Mouse (Mus musculus): Measurements from ENCODE around the gene Atf6. TPM values are rescaled to one million over a fixed set of nuclear protein-coding genes. Genes with fewer than 3 reads are reported as not detected.

Gene Atf6
- polyA plus RNA-seq (2014; fragmentation: Illumina TruSeq; extraction: RNeasy Lipid Tissue Mini Kit (QIAGEN cat#74804); ENCODE audit: insufficient read depth, low read depth, low replicate concordance) = 10.6 TPM

DNA sequence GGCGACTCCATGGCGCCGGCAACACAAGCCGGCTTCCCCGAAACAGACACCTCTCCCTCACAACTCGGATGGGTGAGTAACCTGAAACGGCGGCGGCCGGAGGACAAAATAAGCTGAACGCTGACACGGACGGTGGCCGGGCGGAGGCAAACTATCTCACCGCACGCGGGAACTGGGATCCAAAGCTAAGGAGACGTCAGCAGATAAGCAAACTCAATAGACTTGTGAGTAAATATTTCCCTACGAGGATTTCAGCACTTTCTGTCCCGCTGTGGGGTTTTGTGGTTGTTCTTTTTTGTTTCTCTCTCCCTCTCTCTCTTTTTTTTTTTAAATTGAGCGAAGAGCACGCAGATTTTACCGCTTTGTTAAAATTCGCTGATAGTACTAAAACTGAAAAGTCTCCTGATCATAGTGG is at the start of gene Atf6:
Gene Atf6, minus strand, starts transcription at position 81 of the 415 bp plus-strand sequence.

DNA sequence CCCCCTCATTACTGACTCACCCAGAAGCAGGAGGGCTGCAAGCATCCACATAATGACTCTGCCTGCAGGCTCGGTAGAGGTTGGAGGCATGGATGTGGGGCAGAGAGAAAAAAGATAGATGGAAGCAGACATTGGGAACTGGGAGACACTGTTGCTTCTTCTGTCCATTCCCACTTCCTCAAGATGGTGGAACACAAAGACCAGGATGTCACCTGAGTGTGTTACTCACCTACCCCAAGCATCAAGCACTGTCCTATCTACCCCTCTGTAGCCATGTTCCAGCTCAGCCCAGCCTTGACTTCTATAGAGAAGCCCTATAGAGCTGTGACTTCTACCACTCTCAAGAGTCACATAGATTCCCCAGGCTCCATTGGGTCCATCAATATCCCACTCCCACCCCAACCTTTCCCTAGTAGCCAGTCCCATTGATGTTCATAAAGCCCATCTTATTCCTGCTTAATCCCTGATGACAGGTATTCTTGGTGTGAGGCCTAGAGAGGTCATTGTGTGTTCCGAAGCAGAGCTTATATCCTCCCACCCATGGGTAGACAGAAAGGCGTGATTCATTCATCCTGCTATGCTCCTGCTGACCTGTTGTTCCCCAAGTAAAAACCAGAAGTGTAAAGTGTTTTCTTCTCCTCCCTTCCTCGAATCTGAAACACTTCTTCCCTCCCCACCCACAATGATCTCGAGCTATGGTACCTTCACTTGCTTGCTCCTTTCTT is 45.5 kb upstream of the Atf6 start, which contains the start of gene Fcrlb:
Gene Fcrlb, minus strand, starts transcription at position 51 of the 725 bp plus-strand sequence.

DNA sequence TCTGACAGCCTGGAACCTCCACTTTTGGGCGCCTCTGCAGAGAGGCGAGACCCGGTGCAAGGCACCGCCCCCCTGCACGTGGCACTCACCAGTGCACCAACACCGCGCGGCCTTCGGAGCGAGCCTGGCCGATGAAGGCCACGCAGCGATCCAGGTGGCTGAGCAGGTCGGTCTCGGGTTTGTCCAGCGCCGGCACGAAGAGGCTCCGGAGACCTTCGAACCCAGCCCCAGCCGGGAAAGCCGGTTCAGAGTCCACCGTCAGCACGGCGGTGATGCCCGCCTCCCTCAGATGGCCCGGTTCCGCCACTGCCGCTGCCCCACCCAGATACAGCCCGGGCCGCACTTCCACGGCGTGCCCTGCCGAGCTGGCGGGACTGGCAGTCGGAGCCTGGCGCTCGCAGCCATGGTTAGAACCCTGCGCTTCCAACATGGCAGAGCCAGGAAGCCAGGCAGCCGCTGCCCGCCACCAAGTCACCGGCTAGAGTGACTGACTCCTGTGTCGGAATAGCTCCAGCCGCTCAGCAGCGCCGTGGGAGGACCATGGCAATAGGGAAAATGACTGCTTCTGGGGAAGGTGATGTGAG is 17.5 kb upstream of the Atf6 start, which contains the start of the genes Gm26620 and Dusp12:
Gene Gm26620, plus strand, starts transcription at position 88 of the 584 bp plus-strand sequence.
Gene Dusp12, minus strand, starts transcription at position 563 of the 584 bp plus-strand sequence.

Other genes starting within 250 kb of the Atf6 start
- gene Olfml2b, start 223.2 kb downstream of the Atf6 start, polyA plus RNA-seq (2014; fragmentation: Illumina TruSeq; extraction: RNeasy Lipid Tissue Mini Kit (QIAGEN cat#74804); ENCODE audit: insufficient read depth, low read depth, low replicate concordance) = 7.8 TPM
- not detected for gene Gm26620, start 17.3 kb upstream of the Atf6 start, polyA plus RNA-seq (2014; fragmentation: Illumina TruSeq; extraction: RNeasy Lipid Tissue Mini Kit (QIAGEN cat#74804); ENCODE audit: insufficient read depth, low read depth, low replicate concordance)
- gene Dusp12, start 17.8 kb upstream of the Atf6 start, polyA plus RNA-seq (2014; fragmentation: Illumina TruSeq; extraction: RNeasy Lipid Tissue Mini Kit (QIAGEN cat#74804); ENCODE audit: insufficient read depth, low read depth, low replicate concordance) = 14.9 TPM
- not detected for gene Fcrlb, start 45.2 kb upstream of the Atf6 start, polyA plus RNA-seq (2014; fragmentation: Illumina TruSeq; extraction: RNeasy Lipid Tissue Mini Kit (QIAGEN cat#74804); ENCODE audit: insufficient read depth, low read depth, low replicate concordance)
- 17.8 TPM for gene Fcrla, start 59.8 kb upstream of the Atf6 start, polyA plus RNA-seq (2014; fragmentation: Illumina TruSeq; extraction: RNeasy Lipid Tissue Mini Kit (QIAGEN cat#74804); ENCODE audit: insufficient read depth, low read depth, low replicate concordance)
- gene Fcgr2b, start 108.8 kb upstream of the Atf6 start, polyA plus RNA-seq (2014; fragmentation: Illumina TruSeq; extraction: RNeasy Lipid Tissue Mini Kit (QIAGEN cat#74804); ENCODE audit: insufficient read depth, low read depth, low replicate concordance) = 25.8 TPM
- 11.0 TPM for gene Fcgr4, start 151.1 kb upstream of the Atf6 start, polyA plus RNA-seq (2014; fragmentation: Illumina TruSeq; extraction: RNeasy Lipid Tissue Mini Kit (QIAGEN cat#74804); ENCODE audit: insufficient read depth, low read depth, low replicate concordance)
- gene Fcgr3, start 197.2 kb upstream of the Atf6 start, polyA plus RNA-seq (2014; fragmentation: Illumina TruSeq; extraction: RNeasy Lipid Tissue Mini Kit (QIAGEN cat#74804); ENCODE audit: insufficient read depth, low read depth, low replicate concordance) = 45.4 TPM
- gene Cfap126, start 246.1 kb upstream of the Atf6 start, polyA plus RNA-seq (2014; fragmentation: Illumina TruSeq; extraction: RNeasy Lipid Tissue Mini Kit (QIAGEN cat#74804); ENCODE audit: insufficient read depth, low read depth, low replicate concordance) = 47.9 TPM